Mouse (Mus musculus): ENCODE measurements around the gene Tmem108. TPM values are rescaled to one million over a fixed set of nuclear protein-coding genes. Genes with fewer than 3 reads are reported as not detected.

Tmem108 gene
- polyA plus RNA-seq, 1 experiment, result not detected

DNA sequence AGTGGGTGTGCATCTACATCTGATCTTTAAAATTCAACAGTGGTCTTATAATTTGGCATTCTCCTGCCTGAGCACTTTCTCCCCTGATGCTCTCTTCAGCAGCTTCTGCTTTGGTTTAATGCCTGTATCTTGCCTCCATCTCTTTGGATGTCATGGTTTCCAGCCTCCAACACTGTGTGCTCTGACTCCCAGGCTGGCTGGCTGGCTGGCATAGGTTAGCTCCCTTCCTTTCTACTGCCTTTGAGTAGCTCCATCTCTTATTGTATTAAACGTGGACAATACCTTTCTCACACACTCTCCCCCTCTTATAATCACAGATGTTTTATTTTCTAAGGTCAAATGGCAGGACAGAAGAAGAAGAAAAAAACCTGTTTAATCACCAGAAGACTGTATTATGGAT lies 296.3 kb downstream of the Tmem108 start:
- Histone ChIP-seq H3K4me3 (ENCODE audit: insufficient read depth, low read length) (no peak overlapping the region), H3K4me1 (ENCODE audit: control insufficient read depth, insufficient read depth, low read length) (0 out of 2 replicates have a peak, but pooled peaks cover 2% of the 10 kb centered on the region), H3K27ac (ENCODE audit: insufficient read depth, low read depth, low read length) (no peak overlapping the region)
- TF ChIP-seq CTCF (IDR thresholded peaks at IDR 0.05; ENCODE audit: low read depth, low read length) (no peak), POLR2A (IDR thresholded peaks at IDR 0.05; ENCODE audit: borderline replicate concordance, low read depth, low read length) (no peak)

- H3K4me1 ChIP-seq (ENCODE audit: control insufficient read depth, insufficient read depth, low read length), result no peaks in the 10 kb centered on the region
- no peak overlapping the region for H3K27ac ChIP-seq (ENCODE audit: insufficient read depth, low read depth, low read length)
- TF ChIP-seq POLR2A (IDR thresholded peaks at IDR 0.05; ENCODE audit: borderline replicate concordance, low read depth, low read length) (no peak), CTCF (IDR thresholded peaks at IDR 0.05; ENCODE audit: low read depth, low read length) (no peak)
- H3K4me3 ChIP-seq (ENCODE audit: insufficient read depth, low read length), result no peak overlapping the region
Observed at GRCm38 (mm10) chr9:103463833-103464232, 297.8 kb downstream of the Tmem108 start.

DNA sequence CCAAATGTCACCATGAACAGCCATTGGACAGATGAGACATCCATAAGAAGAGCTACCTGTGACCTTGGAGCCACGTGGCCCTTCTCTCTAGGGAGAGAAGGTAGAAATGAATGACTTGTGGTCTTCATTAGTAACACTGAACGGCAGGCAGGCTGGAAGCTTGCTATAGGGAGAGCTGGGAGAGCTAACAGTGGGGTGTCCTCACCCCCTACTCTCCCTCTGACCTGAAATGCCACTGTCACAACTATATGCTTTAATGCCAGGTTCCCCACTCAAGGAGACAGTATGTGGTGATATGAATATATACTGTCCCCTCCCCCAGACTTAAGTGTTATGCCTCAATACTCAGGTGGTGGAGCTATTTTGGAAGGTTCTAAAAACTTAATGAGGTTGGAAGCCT lies 301.8 kb downstream of the Tmem108 start:
- TF ChIP-seq POLR2A (IDR thresholded peaks at IDR 0.05; ENCODE audit: borderline replicate concordance, low read depth, low read length) (no peak), CTCF (IDR thresholded peaks at IDR 0.05; ENCODE audit: low read depth, low read length) (no peak)
- no peak overlapping the region for H3K4me3 ChIP-seq (ENCODE audit: insufficient read depth, low read length)
- H3K4me1 ChIP-seq (ENCODE audit: control insufficient read depth, insufficient read depth, low read length), result no peaks in the 10 kb centered on the region
- no peak overlapping the region for H3K27ac ChIP-seq (ENCODE audit: insufficient read depth, low read depth, low read length)

DNA sequence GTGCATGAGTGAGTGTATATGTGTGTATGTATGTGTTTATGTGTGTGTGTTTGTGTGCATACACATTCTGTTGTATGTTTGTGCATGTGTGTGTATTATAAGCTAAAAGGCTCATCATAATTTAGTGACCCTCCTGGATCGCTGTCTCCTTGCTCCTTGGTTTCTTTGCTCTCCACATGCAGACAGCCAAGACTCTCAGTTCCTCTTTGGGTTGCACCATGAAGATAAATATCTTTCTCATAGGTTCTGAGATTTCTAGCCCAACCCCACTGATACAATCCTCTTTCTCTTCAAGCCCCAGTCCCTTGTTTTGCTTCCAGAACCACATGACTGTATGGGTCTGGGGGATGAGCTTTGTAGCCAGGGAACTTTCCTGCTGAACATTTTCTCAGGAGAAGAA lies 302.3 kb downstream of the Tmem108 start:
- Histone ChIP-seq H3K27ac (ENCODE audit: insufficient read depth, low read depth, low read length) (no peak overlapping the region), H3K4me1 (ENCODE audit: control insufficient read depth, insufficient read depth, low read length) (no peaks in the 10 kb centered on the region), H3K4me3 (ENCODE audit: insufficient read depth, low read length) (no peak overlapping the region)
- no peak for TF ChIP-seq CTCF (IDR thresholded peaks at IDR 0.05; ENCODE audit: low read depth, low read length)
- TF ChIP-seq POLR2A (IDR thresholded peaks at IDR 0.05; ENCODE audit: borderline replicate concordance, low read depth, low read length), result no peak

GRCm38 (mm10) chr9:103449651-103450050 lies 312.0 kb downstream of the Tmem108 start:
- no peaks in the 10 kb centered on the region for H3K4me1 ChIP-seq (ENCODE audit: control insufficient read depth, insufficient read depth, low read length)
- H3K4me3 ChIP-seq (ENCODE audit: insufficient read depth, low read length), result no peak overlapping the region
- TF ChIP-seq CTCF (IDR thresholded peaks at IDR 0.05; ENCODE audit: low read depth, low read length) (no peak), POLR2A (IDR thresholded peaks at IDR 0.05; ENCODE audit: borderline replicate concordance, low read depth, low read length) (no peak)
- no peak overlapping the region for H3K27ac ChIP-seq (ENCODE audit: insufficient read depth, low read depth, low read length)

DNA sequence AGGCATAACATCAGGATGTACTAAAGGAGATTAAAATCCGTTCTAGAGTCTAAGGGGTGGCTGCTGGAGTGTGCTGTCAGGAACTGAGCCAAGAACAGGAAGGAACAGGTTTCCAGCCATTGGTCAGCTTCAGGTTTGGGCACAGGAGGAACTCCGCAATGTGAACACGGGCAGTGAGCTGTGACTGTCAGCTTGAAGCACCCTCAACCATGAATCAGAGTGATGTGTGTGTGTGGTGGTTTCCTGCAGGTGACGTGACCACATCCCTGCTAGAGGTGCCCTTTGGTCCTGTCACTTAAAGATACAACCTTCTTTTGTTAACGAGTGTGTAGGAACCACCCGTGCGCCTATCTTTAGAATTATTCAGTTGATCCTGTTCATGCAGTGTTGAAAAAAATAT lies 312.5 kb downstream of the Tmem108 start:
- TF ChIP-seq CTCF (IDR thresholded peaks at IDR 0.05; ENCODE audit: low read depth, low read length) (no peak), POLR2A (IDR thresholded peaks at IDR 0.05; ENCODE audit: borderline replicate concordance, low read depth, low read length) (no peak)
- Histone ChIP-seq H3K27ac (ENCODE audit: insufficient read depth, low read depth, low read length) (no peak overlapping the region), H3K4me1 (ENCODE audit: control insufficient read depth, insufficient read depth, low read length) (no peaks in the 10 kb centered on the region), H3K4me3 (ENCODE audit: insufficient read depth, low read length) (no peak overlapping the region)

GRCm38 (mm10) chr9:103444656-103445055 lies 317.0 kb downstream of the Tmem108 start:
- no peaks in the 10 kb centered on the region for H3K4me1 ChIP-seq (ENCODE audit: control insufficient read depth, insufficient read depth, low read length)
- no peak overlapping the region for H3K27ac ChIP-seq (ENCODE audit: insufficient read depth, low read depth, low read length)
- no peak for TF ChIP-seq CTCF (IDR thresholded peaks at IDR 0.05; ENCODE audit: low read depth, low read length)
- no peak for TF ChIP-seq POLR2A (IDR thresholded peaks at IDR 0.05; ENCODE audit: borderline replicate concordance, low read depth, low read length)
- no peak overlapping the region for H3K4me3 ChIP-seq (ENCODE audit: insufficient read depth, low read length)

GRCm38 (mm10) chr9:103443824-103444185 lies 317.8 kb downstream of the Tmem108 start:
- H3K4me3 ChIP-seq (ENCODE audit: insufficient read depth, low read length), result no peak overlapping the region
- no peaks in the 10 kb centered on the region for H3K4me1 ChIP-seq (ENCODE audit: control insufficient read depth, insufficient read depth, low read length)
- TF ChIP-seq POLR2A (IDR thresholded peaks at IDR 0.05; ENCODE audit: borderline replicate concordance, low read depth, low read length) (no peak), CTCF (IDR thresholded peaks at IDR 0.05; ENCODE audit: low read depth, low read length) (no peak)
- no peak overlapping the region for H3K27ac ChIP-seq (ENCODE audit: insufficient read depth, low read depth, low read length)

DNA sequence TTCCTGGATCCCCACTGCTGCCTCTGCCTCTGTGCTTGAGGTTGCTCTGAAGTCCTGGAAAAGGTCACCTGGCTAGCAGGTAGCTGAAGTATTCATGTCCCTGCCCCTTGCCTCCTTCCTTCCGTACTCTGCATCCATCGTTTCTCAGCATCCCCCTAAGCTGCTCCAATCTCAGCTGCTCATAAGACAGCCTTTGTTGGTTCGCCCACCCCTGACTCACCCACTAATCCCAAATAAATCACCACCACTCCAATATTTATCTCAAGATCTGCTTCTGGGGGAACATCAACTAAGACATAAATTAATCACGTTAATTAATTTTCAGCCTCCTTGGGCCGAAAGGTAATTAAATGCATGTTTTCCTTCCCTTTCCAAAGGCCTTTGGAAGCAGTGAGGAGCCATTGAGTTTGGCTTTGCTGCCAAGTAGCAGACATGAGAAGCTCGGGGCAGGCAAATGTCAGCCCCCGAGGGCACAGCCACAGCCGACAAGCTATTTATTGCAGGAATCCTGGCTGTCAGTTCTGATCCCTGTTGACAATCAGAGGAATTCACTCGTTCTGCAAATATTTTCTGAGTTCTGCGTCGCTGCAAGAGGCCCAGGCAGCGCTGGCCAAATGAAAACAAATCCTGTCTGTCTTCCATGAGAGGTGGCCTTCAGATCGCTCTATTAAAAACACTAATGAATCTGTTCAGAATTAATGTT lies 318.4 kb downstream of the Tmem108 start:
- Histone ChIP-seq H3K27ac (ENCODE audit: insufficient read depth, low read depth, low read length) (no peak overlapping the region), H3K4me3 (ENCODE audit: insufficient read depth, low read length) (no peak overlapping the region), H3K4me1 (ENCODE audit: control insufficient read depth, insufficient read depth, low read length) (no peaks in the 10 kb centered on the region)
- TF ChIP-seq POLR2A (IDR thresholded peaks at IDR 0.05; ENCODE audit: borderline replicate concordance, low read depth, low read length), result no peak
- TF ChIP-seq CTCF (IDR thresholded peaks at IDR 0.05; ENCODE audit: low read depth, low read length), result no peak

DNA sequence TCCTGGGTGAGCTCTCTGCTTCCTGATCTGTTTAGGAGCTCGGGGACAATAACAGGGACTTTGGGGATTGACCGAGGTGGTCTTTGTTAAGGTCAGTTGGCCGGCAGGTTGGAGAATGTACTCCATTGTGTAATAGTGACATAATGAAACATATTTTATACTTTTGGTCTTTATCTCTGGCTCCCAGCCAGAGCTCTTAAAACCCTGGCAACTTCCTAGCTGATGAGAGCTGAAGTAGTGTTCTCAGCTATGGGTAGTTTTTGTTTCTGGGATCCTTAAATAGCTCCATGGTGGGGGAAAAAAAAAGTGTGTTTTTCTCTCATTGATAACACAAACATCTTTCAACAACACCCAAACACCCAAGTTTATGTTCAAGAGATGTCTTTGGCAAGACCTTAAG lies 321.0 kb downstream of the Tmem108 start:
- no peaks in the 10 kb centered on the region for H3K4me1 ChIP-seq (ENCODE audit: control insufficient read depth, insufficient read depth, low read length)
- H3K4me3 ChIP-seq (ENCODE audit: insufficient read depth, low read length), result no peak overlapping the region
- no peak overlapping the region for H3K27ac ChIP-seq (ENCODE audit: insufficient read depth, low read depth, low read length)
- TF ChIP-seq CTCF (IDR thresholded peaks at IDR 0.05; ENCODE audit: low read depth, low read length) (no peak), POLR2A (IDR thresholded peaks at IDR 0.05; ENCODE audit: borderline replicate concordance, low read depth, low read length) (no peak)

Measured in bone marrow macrophage, adult 2 months (primary cell).